Mouse (Mus musculus) CH12.LX (cell line): ENCODE data around the gene Zfp931. TPM values are rescaled to one million over a fixed set of nuclear protein-coding genes. Genes with fewer than 3 reads are reported as not detected.
"Not testable (repeated sequence)": the region's sequence is repeated elsewhere in the genome, so short reads cannot be mapped to it uniquely, and the experiment has no call there.

Experiments
- DNase-seq: peaks from one replicate; pipeline ENCODE4 v3.0.0-alpha.2; 2013; ENCODE audit errors: extremely low read depth
- H3K27ac ChIP-seq: 2 replicates; pipeline ENCODE4 v1.5.1; 2012; ENCODE audit warnings: low read depth, mild to moderate bottlenecking, control low read depth, moderate library complexity; ENCODE audit not compliant: insufficient read depth
- H3K27me3 ChIP-seq: replicated peaks from 2 replicates; pipeline ENCODE3; 2012; ENCODE audit warnings: inconsistent platforms
- H3K36me3 ChIP-seq, 2 experiments: replicated peaks in 1 of 2; 2 replicates each; pipeline versions ENCODE3 to v1.6.1; 2012; ENCODE audit warnings: inconsistent platforms in 1 of 2, low read length in 1 of 2, mild to moderate bottlenecking in 1 of 2, mixed read lengths in 1 of 2, moderate library complexity in 1 of 2; ENCODE audit not compliant: control insufficient read depth in 1 of 2, insufficient read depth in 1 of 2
- H3K4me1 ChIP-seq, 2 experiments: 2 replicates each; pipeline ENCODE4 v1.6.1; 2012; ENCODE audit warnings: inconsistent platforms in 1 of 2, moderate library complexity in 1 of 2; ENCODE audit not compliant: insufficient read depth in 2 of 2, control insufficient read depth in 1 of 2
- H3K4me2 ChIP-seq: 2 replicates; pipeline ENCODE4 v1.6.1; 2012; ENCODE audit warnings: low read depth, mild to moderate bottlenecking, control low read depth; ENCODE audit not compliant: poor library complexity, insufficient read depth, severe bottlenecking
- H3K4me3 ChIP-seq, 3 experiments: fragments of 150-350 bp in 1 of 3; sonication (generic) in 1 of 3; replicated peaks in 1 of 3; 2 replicates each; pipeline versions ENCODE3 to v1.5.1; 2011 to 2012; ENCODE audit warnings: low read depth in 2 of 3, low read length in 2 of 3, mild to moderate bottlenecking in 2 of 3, moderate library complexity in 2 of 3, control low read depth in 1 of 3, improper control_type of control experiment in 1 of 3, inconsistent platforms in 1 of 3, mixed read lengths in 1 of 3; ENCODE audit not compliant: poor library complexity in 1 of 3
- H3K79me2 ChIP-seq: replicated peaks from 2 replicates; pipeline ENCODE4 v1.6.1; 2012; ENCODE audit warnings: mild to moderate bottlenecking, moderate library complexity; ENCODE audit not compliant: control insufficient read depth, poor library complexity, insufficient read depth, severe bottlenecking; ENCODE audit errors: extremely low read depth
- H3K9ac ChIP-seq: 2 replicates; pipeline ENCODE4 v1.6.1; 2012; ENCODE audit warnings: low read depth, mild to moderate bottlenecking, control low read depth, moderate library complexity; ENCODE audit not compliant: insufficient read depth
- H3K9me3 ChIP-seq: replicated peaks from 2 replicates; pipeline ENCODE3; 2012; ENCODE audit warnings: low read length, inconsistent platforms, mixed read lengths
- CHD2 ChIP-seq: IDR thresholded peaks from 2 replicates; pipeline ENCODE4 v1.6.1; 2011; ENCODE audit warnings: low read length, improper control_type of control experiment
- EP300 ChIP-seq: IDR thresholded peaks from 2 replicates; pipeline ENCODE4 v1.6.1; 2011; ENCODE audit warnings: low read length, improper control_type of control experiment
- HCFC1 ChIP-seq: IDR thresholded peaks from 2 replicates; pipeline ENCODE4 v1.6.1; 2012; ENCODE audit warnings: low read depth, mild to moderate bottlenecking, inconsistent platforms, low read length, improper control_type of control experiment
- POLR2A ChIP-seq: IDR thresholded peaks from 2 replicates; pipeline ENCODE4 v1.6.1; 2011; ENCODE audit warnings: low read depth, mild to moderate bottlenecking, improper control_type of control experiment, low read length
- TCF12 ChIP-seq: IDR thresholded peaks from 2 replicates; pipeline ENCODE4 v1.6.1; 2014; ENCODE audit warnings: low read depth, mild to moderate bottlenecking, inconsistent platforms, low read length, improper control_type of control experiment
- dilution Hi-C: fragments of 300-500 bp; cut with MboI; formaldehyde crosslinking; loops from 2 replicates; pipeline ENCODE4 v1.14.3; 2020; ENCODE audit warnings: low sequenced_read_pairs; ENCODE audit not compliant: extremely low pct_unique_long_range_greater_than_20kb, extremely low pct_ligation_motif_present
- in situ Hi-C: fragments of 300-500 bp; cut with MboI; formaldehyde crosslinking; loops from 3 replicates; pipeline ENCODE4 v1.14.3; 2019; ENCODE audit warnings: low sequenced_read_pairs, low pct_ligation_motif_present, low pct_unique_long_range_greater_than_20kb, mixed read lengths
- polyA plus RNA-seq: library from polyadenylated mRNA; unstranded; fragments of >175 nt; gene quantifications from 2 replicates; pipeline ENCODE4 v1.2.1, GENCODE M21; 2012; ENCODE audit warnings: low read depth; ENCODE audit not compliant: insufficient read length
- total RNA-seq, 2 experiments: library from RNA; depleted of rRNA; stranded (reverse); fragments of 300-350 nt in 1 of 2; fragments of >200 nt in 1 of 2; gene quantifications; 2 replicates each; pipeline ENCODE4 v1.2.3; 2012 to 2014

Gene Zfp931
- total and polyA plus RNA-seq, 3 experiments: 3.2 to 14.0 (median 5.6) TPM

DNA sequence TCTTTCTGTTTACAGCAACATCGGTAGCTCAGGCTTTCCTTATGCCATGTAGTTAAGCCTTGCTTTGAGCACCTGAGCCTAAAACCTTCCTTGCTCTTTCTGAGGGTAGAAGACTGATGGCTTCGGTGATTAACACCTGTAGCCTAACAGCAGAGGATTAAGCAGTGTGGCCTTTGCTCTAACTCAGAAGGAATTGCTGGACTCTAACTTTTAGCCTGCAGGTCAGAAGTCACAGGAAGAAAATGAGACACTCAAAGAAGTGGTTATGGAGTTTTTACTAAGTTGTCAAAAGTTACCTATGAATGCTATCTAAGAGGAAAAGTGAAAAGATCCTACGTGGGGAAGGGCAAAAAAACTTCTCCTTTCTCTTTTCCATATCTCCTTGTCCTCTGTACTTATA, 50.7 kb downstream of the Zfp931 start:
- H3K36me3 ChIP-seq, H3K27me3 ChIP-seq, H3K9ac ChIP-seq, H3K4me2 ChIP-seq, H3K4me3 ChIP-seq, H3K79me2 ChIP-seq, DNase-seq, H3K27ac ChIP-seq, dilution Hi-C loops, H3K9me3 ChIP-seq, H3K4me1 ChIP-seq, in situ Hi-C loops: not testable (repeated sequence)

DNA sequence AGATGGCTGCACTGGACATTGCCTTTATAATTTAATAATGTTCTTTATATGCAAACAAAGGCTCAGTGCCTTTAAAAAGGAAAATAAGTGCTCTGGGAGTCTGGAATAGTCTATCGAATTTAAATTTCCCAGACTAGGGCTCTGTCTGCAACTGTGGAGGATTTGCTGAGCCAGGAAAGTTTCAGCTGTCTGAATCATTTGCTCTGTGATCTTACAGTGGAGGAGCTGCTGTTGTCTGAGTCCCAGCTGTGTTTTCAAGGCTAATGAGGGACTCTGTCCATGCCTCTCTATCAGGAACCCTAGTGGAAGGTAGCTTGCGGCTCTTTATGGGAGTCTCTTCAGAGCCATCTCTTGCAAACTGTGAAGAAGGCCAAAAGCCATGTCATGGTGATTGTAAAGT, 54.4 kb downstream of the Zfp931 start:
- H3K36me3 ChIP-seq, H3K27ac ChIP-seq, DNase-seq, H3K27me3 ChIP-seq, H3K79me2 ChIP-seq, H3K4me1 ChIP-seq, H3K9me3 ChIP-seq, dilution Hi-C loops, in situ Hi-C loops: not testable (repeated sequence)
- peak overlapping the region; percentile 61 to 69 (median 64) for H3K4me3 ChIP-seq
- H3K4me2 ChIP-seq: peak overlapping the region; percentile 84; the same call in 1 of the 2 replicates
- H3K9ac ChIP-seq: peak overlapping the region; percentile 50; the same call in 1 of the 2 replicates

DNA sequence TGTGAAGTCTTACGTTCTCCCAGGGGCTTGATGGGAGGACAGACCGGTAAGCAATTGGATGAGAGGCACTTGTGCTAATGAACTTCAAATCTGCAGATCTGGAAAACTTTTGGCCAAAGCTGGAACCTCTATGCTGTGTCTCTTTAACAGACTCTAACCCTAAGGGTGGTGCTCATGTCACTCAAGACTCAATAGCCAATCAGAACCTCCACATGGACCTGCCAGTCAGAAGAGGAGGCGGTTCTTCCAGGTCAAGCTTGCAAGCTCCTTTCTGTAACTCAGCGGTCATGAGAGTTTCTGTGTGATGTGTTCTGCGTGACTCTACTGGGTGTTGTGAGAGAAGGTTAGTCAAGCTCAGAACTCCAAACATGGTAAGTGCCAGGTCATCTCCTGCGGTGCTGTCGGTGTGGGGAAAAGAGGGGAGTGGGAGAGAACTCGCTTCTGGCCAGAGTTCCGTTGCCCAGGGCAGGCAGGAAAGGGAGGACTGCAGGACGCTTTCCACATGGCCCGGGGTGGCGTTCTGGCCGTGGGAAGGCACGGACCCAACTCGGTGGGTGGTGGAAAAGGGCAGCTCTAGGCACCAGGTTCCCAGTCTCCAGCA, 55.2 kb downstream of the Zfp931 start, which contains the start of gene Zfp971:
Gene Zfp971 (plus strand): TSS at position 274 of the 601 bp plus-strand sequence.
- H3K4me3 ChIP-seq: peak within 1 kb of the TSS; percentile 61 to 69 (median 64)
- H3K9ac ChIP-seq: peak within 1 kb of the TSS; percentile 50
- peak; percentile 43; the same call in 1 of the 2 replicates for TF ChIP-seq POLR2A
- TF ChIP-seq CHD2: peak; percentile 74
- TF ChIP-seq TCF12: peak; percentile 8; the same call in 1 of the 2 replicates
- peak; percentile 65 for TF ChIP-seq HCFC1
- TF ChIP-seq, all 38 proteins: peak for 4; not testable (repeated sequence) for 34
- H3K27me3 ChIP-seq, H3K27ac ChIP-seq, dilution Hi-C loops, H3K4me1 ChIP-seq, H3K9me3 ChIP-seq, H3K36me3 ChIP-seq, in situ Hi-C loops, H3K79me2 ChIP-seq: not testable (repeated sequence)
- DNase-seq: peak; percentile 12
- H3K4me2 ChIP-seq: peak within 1 kb of the TSS; percentile 84; the same call in 1 of the 2 replicates

DNA sequence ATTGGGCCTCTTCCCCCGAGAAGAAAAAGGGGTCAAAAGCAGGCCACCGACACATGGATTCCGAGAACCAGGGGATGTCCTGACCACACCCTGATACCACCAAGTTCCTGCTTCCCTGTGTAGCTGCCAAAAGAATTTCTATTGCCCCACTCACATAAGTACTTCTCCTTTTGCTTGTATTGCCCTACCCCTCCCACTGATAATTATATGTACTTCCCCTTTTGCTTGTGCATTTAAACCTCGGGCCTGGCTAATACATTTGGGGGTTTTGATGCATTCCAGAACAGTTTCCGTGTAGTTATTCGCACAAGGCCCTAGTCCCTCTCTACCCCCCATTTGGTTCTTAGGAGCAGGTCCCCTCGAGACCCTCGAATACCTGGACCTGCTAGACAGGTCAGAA, 57.5 kb downstream of the Zfp931 start:
- H3K79me2 ChIP-seq, H3K4me3 ChIP-seq, H3K36me3 ChIP-seq, H3K9ac ChIP-seq, H3K9me3 ChIP-seq, H3K27me3 ChIP-seq, H3K27ac ChIP-seq, in situ Hi-C loops, dilution Hi-C loops, H3K4me1 ChIP-seq: not testable (repeated sequence)
- peak; percentile 65 for DNase-seq
- TF ChIP-seq EP300: 0 out of 2 replicates have a peak, but pooled peaks have one; percentile 24
- peak overlapping the region; percentile 50; the same call in 1 of the 2 replicates for H3K4me2 ChIP-seq

DNA sequence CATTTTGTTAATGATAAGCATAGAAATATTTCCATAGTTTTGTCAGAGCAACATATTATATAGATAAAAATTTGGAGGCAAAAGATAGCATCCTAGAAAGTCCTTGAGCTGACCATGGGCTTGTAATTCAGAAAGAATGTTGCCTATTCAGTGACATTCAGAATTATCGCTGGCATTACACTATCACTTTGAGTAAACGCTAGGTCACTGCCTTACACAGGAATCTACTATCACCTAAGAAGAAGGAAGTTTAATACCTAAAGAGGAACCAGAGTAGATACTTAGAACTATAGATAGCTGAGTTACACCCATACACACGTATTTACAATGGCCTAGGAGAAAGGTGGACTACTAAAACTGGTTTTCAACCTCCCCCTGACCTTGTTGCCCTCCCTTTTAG, 58.8 kb downstream of the Zfp931 start:
- DNase-seq, H3K9me3 ChIP-seq, H3K79me2 ChIP-seq, H3K27me3 ChIP-seq, dilution Hi-C loops, H3K36me3 ChIP-seq, H3K4me1 ChIP-seq, H3K4me2 ChIP-seq, H3K27ac ChIP-seq, H3K9ac ChIP-seq, H3K4me3 ChIP-seq, in situ Hi-C loops: not testable (repeated sequence)
